Mouse (Mus musculus) left cerebral cortex, adult 2 months (tissue): ENCODE measurements around the gene Hrh3. TPM values are rescaled to one million over a fixed set of nuclear protein-coding genes. Genes with fewer than 3 reads are reported as not detected.
A peak's percentile ranks its signal among the peaks of the same experiment; 100 is the strongest.

Experiments used
- DNase-seq, 2 experiments: peaks; one replicate each; pipeline ENCODE4 v3.0.0; 2021 to 2022; ENCODE audit warnings: low spot score in 2 of 2, mixed read lengths in 1 of 2; ENCODE audit errors: extremely low spot score in 1 of 2
- H3K27ac ChIP-seq: fragments of 200-600 bp; 2 replicates; pipeline ENCODE4 v1.8.1; 2022
- H3K4me3 ChIP-seq: fragments of 200-600 bp; 2 replicates; pipeline ENCODE4 v1.8.1; 2022
- CTCF ChIP-seq: fragments of 200-600 bp; IDR thresholded peaks from 2 replicates; pipeline ENCODE4 v1.8.1; 2022; ENCODE audit warnings: antibody characterized with exemption, mild to moderate bottlenecking, moderate library complexity
- intact Hi-C: fragments of 180-260 bp; cut with DNase I; formaldehyde crosslinking; loops from one replicate; pipeline ENCODE4 v1.15.1; 2025
- total RNA-seq, 2 experiments: library from RNA; stranded (reverse); gene quantifications; 2 replicates each; pipeline ENCODE4 v1.2.3; 2021

Gene Hrh3
- total RNA-seq, 2 experiments from 2014 or later, result 84.3 to 85.7 TPM

DNA sequence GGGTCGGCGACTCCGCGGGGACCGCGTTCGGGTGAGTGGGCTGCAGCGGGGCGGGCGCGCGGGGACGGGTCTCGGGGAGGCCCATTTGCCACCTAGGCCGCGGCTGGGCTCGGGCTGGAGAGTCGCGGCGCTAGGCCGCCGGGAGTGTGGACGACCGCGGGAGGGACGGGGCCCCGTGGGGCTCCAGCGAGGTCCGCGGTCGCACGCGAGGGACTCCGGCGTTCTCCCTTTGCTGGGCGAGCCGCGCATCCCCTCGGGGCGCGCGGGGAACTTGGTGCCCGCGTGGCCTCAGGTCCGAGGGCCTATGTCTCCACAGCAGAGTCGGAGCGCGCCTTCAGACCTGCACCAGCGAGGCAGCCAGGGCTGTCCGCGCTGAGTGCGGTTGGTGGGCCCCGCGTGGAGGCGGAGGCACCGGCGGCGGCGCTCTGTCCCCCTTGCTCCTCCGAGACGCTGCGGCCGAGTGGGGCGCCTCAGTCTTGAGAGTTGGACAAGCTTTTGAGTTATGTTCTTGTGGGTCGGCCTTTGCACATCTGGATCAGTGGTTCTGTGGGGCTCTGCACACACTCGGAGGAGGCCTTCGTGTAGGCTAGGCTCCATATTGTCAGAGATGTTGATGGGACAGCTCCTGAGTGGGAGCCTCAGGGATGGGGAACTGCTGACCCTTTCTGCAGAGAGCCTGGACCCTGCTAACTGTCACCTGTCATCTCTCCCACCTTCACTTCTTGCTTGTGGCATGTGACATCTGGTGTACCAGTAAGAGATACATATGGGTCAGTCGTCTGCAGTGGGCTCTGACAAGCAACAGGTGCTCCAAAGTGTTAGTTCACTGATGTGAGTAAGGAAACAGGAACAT lies 15.4 kb upstream of the Hrh3 start:
- TF ChIP-seq CTCF, result no peak
- Histone ChIP-seq H3K4me3 (peak overlapping the region; percentile 85), H3K27ac (peak overlapping the region; percentile 78)
- DNase-seq, result no peak
- intact Hi-C loops, result loop anchor here (2.0 kb wide), 2 partner anchors 15 to 49 kb away; partner anchors contain the start of genes Hrh3 and Mtg2

DNA sequence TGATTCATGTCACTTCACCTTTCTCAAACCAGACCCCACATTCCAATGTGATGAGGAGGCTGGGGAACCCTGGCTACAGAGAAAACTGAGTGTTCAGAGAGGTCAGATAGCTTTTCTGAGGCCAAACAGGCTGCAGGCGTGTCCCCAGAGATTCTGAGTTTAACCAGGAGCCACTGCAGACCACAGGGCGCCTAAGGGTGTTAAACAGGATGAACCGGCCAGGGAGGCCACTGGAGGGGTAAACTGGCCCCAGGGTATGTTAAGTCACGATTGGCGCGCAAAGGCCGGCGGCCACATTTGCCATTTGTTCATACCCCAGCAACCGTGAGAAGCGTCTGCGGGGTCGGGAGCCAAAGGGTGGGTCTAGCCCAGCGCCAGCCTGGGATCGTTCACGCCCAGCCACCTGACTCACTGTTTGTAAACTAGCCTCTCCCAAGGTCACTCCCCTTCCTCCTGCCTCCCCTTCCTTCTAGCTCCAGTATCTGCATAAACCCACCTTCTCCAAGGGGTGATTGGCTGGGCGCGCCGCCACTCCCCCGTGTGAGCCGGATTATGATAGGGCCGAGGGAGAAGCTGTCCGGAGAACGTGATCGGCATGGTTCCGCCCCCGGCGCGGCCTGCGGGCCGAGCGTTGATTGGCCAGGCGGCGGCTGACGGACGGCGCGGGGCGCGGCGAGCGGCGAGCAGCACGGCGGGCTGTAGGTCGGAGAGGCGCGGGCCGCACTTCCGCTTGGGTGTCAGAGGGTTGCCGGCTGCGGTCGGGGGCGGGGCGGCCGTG lies 14.6 kb upstream of the Hrh3 start, which contains the start of gene Osbpl2:
Gene Osbpl2, plus strand, starts transcription at position 646 of the 778 bp plus-strand sequence.
- DNase-seq, result peak; percentile 99 to 100
- Histone ChIP-seq H3K4me3 (peak within 1 kb of the TSS; percentile 85), H3K27ac (peak within 1 kb of the TSS; percentile 91)
- no peak for TF ChIP-seq CTCF
- intact Hi-C loops, result loop anchor here (2.0 kb wide), 2 partner anchors 14 to 48 kb away; partner anchors contain the start of genes Hrh3 and Mtg2

DNA sequence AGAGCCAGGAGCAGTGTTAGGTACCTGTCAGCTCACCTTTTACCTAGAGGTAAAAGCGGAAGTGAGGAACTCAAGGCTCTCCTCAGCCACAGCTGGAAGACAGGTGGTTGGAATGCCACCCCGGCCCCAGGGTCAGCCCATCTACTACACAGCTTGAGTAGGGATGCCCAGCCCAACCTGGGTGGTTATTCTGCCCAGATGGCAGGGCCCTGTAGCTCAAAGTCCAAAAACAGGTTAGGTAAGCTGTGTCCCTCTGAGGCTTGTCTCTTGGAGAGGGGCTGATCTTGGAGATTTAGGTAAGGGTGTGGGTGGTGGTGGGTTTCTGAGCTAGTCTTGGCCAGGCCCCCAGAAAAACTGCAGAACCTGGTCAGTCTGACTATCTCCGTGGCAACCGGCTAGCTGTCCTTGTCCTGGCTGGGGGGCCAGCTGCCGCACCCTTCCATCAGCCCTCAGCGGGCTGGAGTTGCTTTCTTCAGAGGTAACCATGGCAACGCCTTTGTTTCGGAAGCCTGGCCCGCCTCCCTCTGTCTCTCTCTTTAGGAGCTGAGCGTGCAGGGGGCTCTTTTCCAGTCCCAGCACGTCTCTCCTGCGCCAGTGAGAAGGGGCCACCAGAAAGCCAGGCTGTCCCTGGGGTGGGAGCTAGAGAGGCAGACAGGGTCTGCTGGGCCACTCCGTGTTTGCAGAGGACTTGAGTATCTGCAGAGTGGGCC lies 13.4 kb upstream of the Hrh3 start:
- intact Hi-C loops, result loop anchor here (2.0 kb wide), 2 partner anchors 13 to 47 kb away; partner anchors contain the start of genes Hrh3 and Mtg2
- TF ChIP-seq CTCF, result no peak
- peak overlapping the region; percentile 33 for H3K4me3 ChIP-seq
- peak; percentile 55 to 57 for DNase-seq
- peak overlapping the region; percentile 91 for H3K27ac ChIP-seq

DNA sequence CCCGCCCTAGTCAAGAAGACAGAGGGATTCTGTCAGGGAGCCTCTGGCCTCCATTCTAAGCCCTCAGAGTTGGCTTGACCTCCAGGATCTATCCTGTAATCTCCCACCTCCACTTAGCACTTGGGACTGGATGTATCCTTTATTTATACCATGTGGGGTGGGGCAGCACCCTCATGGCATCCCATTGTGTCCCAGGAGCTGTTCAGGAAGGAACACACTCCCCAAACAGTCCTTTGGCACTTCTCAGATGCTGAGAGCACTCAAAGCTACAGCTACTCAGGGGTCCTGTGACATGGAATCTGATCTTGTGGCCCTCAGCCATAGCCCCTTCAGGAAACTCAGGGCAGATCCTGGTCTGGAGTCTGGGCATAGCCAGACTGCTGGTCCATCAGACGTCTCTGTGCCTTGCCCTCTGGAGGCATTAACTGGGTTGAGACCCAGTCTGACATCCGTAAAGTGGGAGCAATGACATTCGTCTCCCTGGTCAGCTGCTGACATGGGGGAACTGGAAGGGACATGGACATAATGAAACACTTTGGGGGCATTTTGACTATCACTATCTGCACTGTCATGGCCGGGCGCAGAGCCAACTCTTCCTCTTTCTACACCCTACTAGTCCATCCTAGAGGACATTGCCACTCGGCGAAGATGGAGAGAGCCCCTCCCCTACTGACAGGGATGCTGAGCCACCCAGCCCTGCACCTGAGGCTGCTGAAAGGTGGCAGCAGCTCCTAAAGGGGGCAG lies 12.6 kb upstream of the Hrh3 start:
- peak overlapping the region; percentile 91 for H3K27ac ChIP-seq
- intact Hi-C loops, result no loop called here

DNA sequence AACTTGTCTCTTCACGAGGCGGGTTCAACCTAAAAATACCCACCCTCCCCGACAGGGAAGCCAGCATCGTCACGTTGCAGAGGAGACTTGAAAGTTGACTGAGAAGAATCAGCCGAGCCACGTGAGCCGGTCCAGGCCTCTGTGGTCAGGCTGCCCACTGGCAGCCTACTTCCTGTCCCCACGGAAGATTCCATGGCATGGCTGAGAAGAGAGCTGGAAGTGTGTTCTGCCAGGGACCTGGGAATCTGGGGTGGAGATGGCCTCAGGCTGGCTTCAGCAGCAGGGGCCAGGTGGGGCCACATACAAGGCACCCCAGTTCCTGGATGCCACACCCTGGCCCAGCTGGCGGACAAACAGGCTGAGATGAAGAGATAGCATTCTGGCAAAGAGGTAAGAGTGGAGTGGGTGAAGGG lies 11.8 kb upstream of the Hrh3 start:
- peak overlapping the region; percentile 33 for H3K4me3 ChIP-seq
- peak in 1 of 2 experiments; percentile 53 for DNase-seq
- peak overlapping the region; percentile 91 for H3K27ac ChIP-seq
- no peak for TF ChIP-seq CTCF
- intact Hi-C loops, result no loop called here

More for the DNA sequence above, 12.6 kb upstream of the Hrh3 start:
- peak overlapping the region; percentile 33 for H3K4me3 ChIP-seq
- DNase-seq, result peak in 1 of 2 experiments; percentile 19
- no peak for TF ChIP-seq CTCF

DNA sequence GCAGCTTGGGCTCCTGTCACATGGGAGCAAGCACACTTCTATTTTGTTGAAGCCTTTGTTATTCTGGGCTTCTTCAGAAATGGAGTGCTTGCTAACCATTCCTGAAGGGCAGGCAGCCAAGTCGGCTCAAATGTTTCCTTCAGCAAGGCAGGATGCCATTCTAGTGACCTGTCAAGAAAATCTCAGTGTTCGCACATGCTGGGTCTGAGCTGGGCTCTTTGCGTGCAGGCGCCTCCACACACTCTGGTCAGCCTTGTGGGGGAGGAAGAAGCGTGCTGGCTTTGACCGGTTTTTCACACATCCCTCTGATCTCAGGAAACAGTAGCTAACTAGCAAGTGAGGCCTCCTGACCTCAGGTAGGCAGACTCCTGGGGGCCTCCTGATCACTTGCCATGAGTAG lies 11.0 kb upstream of the Hrh3 start:
- Histone ChIP-seq H3K4me3 (no peak overlapping the region), H3K27ac (peak overlapping the region; percentile 91)
- TF ChIP-seq CTCF, result no peak
- DNase-seq, result peak in 1 of 2 experiments; percentile 37
- intact Hi-C loops, result no loop called here

DNA sequence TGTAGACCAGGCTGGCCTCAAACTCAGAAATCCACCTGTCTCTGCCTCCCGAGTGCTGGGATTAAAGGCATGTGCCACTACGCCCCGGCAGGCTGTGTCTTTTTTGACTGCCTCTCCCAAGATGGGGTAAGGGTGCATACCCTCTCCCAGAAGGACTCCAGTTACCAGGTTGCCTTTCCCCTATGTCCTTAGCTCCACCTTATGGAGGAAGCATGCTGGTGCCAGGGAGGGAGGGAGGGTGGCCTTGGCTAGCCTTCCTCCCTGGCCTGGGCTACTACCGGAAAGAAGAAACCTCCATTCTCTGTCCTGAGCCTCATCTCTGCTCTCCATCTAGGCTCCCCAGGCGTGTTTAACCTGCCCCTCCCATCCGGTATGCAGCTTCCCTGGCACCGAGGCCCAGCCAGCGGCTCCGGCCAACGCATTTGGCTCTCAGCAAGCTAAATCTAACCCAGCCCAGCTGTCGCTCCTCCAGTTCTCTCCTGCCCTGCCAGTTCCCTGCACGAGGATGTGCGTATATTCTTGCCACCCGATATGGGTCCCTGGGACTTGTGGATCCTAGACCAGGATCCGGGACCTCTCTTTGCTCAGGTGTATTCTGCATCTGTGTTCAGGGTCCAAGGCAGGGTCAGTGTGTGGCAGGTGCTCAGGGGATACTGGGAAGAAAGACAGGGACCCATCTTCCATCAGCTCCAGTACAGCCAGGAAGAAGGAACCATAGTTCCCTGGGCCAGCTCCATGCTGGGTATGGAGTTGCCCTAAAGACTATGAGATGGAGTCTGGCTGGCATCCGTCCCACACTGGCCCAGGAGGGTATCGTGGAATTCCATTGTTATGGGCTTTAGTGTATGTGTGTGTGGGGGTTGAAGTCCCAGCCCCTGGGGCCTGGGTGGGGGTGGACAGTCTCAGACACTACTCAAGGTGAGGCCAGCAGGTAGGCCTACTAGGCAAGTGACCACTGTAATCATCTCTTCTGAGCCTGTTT lies 9.9 kb upstream of the Hrh3 start:
- peak overlapping the region; percentile 91 for H3K27ac ChIP-seq
- no peak; the same call in 1 of the 2 replicates for TF ChIP-seq CTCF
- no peak overlapping the region for H3K4me3 ChIP-seq
- DNase-seq, result peak; percentile 66 to 79
- intact Hi-C loops, result no loop called here

DNA sequence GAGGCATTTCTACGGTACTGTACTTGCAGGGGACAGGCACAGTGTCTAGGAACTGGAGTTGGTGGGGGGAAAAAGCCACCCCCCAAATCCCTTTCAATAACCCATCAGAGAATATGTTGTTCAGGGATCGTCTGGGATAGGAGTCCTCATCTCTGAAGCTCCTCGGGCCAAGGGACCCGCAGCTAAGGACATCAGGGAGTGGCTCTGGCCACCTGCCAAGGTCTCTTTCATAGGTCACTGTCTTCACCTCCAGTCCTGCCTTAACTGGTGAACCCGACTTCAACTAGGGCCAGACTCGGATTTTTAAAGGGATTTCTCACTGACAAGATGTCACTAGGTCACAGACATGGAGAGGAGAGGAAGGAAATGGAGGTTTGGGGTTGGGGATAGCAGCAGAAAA lies 4.0 kb upstream of the Hrh3 start:
- TF ChIP-seq CTCF, result no peak
- Histone ChIP-seq H3K4me3 (no peak overlapping the region), H3K27ac (no peak overlapping the region)
- no peak for DNase-seq
- intact Hi-C loops, result no loop called here

DNA sequence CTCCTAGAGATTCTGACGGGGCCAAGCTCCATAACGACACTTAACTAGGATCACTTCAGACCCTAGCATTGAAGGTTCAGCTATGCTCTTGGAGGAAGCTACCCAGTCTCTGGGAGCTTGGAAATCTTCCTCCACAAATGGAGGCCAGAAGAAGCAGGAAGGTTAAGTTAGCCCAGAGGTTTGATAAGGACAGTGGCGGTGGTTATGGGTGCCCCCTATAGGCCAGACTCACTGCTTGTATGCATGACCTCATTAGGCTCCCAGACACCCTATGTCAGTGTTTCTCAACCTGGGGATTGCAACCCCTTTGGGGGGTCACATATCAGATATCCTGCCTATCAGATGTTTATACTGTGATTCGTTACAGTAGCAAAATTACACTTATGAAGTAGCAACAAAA lies 2.8 kb upstream of the Hrh3 start:
- no peak for DNase-seq
- TF ChIP-seq CTCF, result peak; percentile 36
- Histone ChIP-seq H3K4me3 (no peak overlapping the region), H3K27ac (no peak overlapping the region)
- intact Hi-C loops, result no loop called here
